Mouse (Mus musculus) urinary bladder, postnatal 4 days (tissue): ENCODE measurements around the gene Ddx39b.

ENCODE experiments used
- DNase-seq, 2 experiments: peaks; one replicate each; pipeline ENCODE4 v3.0.0; 2021 to 2022; ENCODE audit warnings: low spot score in 2 of 2

Gene Ddx39b

GRCm38 (mm10) chr17:35241305-35242014 lies at the start of gene Ddx39b:
Gene Ddx39b, plus strand, starts transcription at chr17:35241746.
- peak; percentile 95 to 97 for DNase-seq

DNA sequence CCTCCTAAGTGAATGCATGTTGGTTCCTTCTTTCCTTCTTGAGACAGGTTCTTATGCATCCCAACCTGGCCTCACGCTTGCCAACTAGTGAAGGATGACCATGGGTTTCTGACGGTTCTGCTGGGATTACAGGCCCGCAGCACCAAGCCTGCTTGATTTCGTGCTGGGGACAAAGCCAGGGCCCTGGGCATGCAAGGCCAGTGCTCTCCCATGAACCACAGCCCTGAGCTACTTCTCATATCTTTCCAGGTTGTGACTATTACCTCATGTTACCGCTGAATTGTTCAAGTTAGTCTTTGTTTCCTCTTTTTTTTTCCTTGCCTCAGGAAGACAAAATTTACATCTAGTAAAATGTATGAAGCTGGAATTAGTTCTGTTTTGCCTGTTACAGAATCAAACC lies 48.6 kb upstream of the Ddx39b start:
- DNase-seq = no peak

GRCm38 (mm10) chr17:35193881-35194843 lies 47.4 kb upstream of the Ddx39b start, which contains the start of gene Ltb:
Gene Ltb, plus strand, starts transcription at chr17:35194439.
- no peak for DNase-seq

GRCm38 (mm10) chr17:35194844-35195630 lies 46.5 kb upstream of the Ddx39b start:
- no peak for DNase-seq

DNA sequence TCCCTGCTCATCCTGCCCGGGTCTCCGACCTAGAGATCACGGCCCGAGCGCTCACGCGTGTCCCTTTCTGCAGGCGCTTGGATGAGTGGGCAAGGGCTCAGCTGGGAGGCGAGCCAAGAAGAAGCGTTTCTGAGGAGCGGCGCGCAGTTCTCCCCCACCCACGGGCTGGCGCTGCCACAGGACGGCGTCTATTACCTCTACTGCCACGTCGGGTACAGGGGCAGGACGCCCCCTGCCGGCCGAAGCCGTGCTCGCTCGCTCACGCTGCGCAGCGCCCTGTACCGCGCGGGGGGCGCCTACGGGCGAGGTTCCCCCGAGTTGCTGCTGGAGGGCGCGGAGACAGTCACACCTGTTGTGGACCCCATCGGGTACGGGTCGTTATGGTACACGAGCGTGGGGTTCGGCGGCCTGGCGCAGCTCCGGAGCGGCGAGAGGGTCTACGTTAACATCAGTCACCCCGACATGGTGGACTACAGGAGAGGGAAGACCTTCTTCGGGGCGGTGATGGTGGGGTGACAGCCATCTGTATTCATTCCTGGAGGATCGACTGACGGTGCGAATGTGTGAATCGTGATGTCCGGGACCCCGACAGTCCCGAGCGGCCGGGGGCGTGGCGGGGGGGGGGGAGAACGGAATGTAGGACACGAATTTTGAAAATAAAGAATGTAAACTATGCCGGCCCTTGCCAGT lies 45.8 kb upstream of the Ddx39b start:
- peak; percentile 74 to 85 for DNase-seq

DNA sequence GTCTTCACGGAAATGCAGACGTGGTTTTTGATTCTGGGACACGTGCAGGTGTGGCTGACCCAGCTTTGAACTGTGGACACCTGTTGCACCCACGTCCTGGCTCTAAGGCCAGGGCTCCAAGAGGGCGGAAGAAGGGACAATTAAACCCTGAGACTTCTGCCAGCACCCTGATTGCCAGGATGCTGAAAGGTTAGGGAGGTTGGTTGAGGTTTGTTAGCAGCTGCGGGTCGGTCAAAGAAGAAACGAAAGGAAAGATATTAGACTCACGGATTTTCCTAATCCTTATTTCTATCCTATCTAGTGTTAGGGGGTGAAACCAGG lies 45.3 kb upstream of the Ddx39b start:
- DNase-seq = no peak

DNA sequence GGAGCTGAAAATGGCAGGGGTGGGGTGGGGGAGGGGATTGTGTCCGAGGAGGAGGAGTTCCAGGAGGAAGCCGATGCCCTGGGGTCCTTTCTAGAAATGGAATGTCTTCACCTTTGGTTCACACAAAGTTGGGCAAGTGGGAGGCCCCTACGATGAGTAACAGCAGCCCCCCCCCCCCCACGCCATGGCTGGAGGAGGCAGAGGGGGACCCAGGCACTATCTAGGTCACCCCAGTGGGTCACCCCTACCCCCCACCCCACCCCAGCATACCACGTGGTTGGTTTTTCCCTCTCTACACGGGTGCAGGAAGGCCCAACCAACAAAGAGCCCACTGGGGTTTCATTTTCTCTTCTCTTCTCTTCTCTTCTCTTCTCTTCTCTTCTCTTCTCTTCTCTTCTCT lies 44.4 kb upstream of the Ddx39b start:
- DNase-seq = no peak

GRCm38 (mm10) chr17:35198029-35198428 lies 43.5 kb upstream of the Ddx39b start:
- DNase-seq = no peak

DNA sequence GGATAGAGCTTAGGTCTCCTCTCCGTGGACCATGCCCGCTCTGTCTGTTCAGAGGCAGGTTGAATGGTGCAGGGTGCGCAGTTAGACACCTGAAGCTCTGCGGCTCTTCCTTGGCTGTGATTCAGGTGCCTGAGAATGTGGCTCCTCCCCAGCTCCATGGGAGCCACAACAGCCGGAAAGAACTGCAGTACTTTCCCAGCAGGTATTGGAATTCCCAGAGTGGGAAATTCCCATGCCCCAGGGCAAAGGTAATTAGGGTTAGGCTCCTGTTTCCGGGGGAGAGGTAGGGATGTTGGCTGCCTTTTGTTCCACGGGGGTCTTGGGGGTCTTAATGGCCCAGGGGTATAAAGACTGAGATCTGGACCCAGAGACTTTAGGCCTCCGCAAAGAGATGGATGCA lies 42.6 kb upstream of the Ddx39b start:
- no peak for DNase-seq

DNA sequence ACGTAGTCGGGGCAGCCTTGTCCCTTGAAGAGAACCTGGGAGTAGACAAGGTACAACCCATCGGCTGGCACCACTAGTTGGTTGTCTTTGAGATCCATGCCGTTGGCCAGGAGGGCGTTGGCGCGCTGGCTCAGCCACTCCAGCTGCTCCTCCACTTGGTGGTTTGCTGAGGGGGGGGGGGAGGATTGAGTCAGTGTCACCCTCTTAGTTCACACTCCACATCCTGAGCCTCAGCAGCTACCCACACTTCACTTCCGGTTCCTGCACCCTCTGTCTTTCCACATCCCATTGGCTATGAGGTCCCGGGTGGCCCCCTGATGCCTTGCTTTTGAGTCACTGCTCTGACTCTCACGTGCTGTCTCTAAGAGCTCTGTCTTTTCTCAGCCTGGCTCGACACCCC lies 41.1 kb upstream of the Ddx39b start:
- no peak for DNase-seq

- DNase-seq = no peak
Observed at GRCm38 (mm10) chr17:35201128-35201527, 40.4 kb upstream of the Ddx39b start.

DNA sequence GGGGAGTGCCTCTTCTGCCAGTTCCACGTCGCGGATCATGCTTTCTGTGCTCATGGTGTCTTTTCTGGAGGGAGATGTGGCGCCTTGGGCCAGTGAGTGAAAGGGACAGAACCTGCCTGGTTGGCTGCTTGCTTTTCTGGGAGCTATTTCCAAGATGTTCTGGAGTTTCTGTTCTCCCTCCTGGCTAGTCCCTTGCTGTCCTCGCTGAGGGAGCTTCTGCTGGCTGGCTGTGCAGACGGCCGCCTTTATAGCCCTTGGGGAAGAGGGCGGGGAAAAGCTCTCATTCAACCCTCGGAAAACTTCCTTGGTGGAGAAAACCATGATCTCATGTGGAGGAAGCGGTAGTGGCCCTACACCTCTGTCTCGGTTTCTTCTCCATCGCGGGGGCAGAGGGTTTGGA lies 39.8 kb upstream of the Ddx39b start, which contains the start of gene Tnf:
Gene Tnf (minus strand): TSS at position 221 of the 400 bp plus-strand sequence.
- no peak for DNase-seq

DNA sequence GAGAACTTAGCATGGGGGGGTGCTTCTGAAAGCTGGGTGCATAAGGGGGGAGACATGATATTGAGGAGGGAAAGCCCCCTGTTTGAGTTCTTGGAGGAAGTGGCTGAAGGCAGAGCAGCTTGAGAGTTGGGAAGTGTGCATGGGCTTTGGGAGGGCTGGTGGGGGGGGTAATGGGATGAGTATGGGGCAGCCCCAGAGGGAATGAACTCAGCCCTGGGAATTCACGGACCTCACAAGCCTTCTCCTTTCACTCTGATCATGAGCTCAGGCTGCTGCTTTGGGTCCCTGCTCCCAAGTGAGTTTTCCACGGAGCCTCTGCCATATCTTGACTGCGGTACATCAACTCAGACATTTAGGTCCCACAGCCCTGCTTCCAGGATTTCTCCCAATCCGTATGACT lies 39.1 kb upstream of the Ddx39b start:
- DNase-seq = no peak

- no peak for DNase-seq
Observed at GRCm38 (mm10) chr17:35204494-35205379, 36.8 kb upstream of the Ddx39b start, which contains the start of gene Lta. Gene Lta, minus strand, starts transcription at chr17:35205351.

- no peak for DNase-seq
Observed at GRCm38 (mm10) chr17:35205380-35205769, 36.2 kb upstream of the Ddx39b start.

DNA sequence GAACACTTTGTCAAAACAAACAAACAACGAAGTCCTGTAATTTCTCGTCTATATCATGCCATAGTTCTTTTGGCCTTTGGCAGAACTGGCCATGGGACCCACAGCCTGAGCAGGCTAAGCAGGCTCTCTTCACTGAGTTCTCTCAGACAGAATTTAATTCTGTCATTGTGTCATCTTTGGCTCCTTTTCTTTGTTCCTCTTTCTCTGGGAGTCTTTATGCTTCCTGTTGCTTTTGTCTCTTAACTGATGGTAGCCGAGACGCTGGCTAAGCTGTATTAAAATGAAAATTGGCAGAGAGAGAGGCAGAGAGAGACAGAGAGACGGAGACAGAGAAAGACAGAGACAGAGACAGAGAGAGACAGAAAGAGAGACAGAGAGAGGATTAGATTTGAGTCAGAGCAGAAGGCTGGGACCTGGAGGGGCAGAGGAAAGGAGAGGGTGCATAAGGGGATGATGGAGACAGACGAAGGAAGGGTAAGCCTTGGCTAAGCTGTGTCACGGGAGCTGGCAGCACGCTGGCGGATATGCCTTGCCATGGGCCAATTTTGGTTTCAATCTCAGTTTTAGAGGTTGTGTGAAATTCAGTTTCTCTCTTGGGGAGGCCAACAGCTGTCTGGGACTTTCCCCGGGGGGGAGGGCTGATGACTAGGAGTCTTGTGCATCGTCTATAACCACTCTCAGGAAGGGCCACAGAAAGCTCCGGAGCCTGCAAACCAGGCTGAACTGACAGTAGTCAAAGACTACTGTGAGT lies 31.6 kb upstream of the Ddx39b start:
- DNase-seq = no peak

- DNase-seq = no peak
Observed at GRCm38 (mm10) chr17:35210593-35210992, 31.0 kb upstream of the Ddx39b start.

DNA sequence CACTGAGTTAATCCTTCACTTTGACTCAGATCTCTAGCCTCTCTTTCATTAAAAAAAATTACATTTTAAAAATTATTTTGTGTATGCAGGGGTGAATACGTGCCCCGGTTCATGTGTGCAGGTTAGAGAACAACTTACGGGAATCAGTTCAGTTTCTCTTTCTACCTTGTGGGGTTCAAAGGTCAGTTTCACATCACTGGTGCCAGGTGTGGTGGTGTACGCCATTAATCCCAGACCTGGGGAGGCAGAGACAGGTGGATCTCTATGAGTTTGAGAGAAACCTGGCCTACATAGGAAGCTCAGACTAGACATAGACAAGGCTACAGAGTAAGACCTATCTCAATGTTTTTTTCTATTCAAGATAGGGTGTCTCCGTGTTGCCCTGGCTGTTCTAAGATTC lies 28.5 kb upstream of the Ddx39b start:
- no peak for DNase-seq

DNA sequence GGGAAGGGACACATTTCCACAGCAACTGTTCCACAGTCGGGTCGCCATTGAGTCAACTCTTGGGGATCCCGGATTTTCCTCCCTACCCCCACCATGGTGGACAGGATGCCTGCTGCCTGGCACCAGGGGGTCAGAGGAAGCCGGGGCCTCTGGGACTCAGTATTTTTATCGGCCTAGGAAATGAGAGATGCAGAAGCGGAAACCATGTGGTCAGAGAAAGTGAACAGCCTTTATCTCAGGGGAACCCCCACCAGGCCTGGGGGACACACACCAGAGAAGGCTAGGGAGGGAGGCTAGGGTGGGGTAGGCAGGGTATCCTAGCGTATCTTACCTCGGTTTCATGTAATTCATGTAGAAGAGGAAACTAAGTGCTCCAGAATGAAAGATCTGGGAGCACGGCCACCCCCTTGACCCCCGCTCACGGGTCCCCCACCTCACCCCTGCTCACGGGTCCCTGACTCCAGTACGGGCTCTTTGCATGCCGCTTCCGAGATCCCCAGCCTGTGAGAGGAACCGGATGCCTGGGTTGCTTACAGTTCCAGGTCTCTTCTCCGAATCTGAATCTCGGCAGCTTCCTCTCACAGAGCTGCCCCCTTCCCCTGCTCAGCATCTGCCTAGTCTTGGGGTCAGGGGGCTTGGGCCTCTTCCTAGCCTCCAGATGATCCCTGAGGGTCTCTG lies 22.9 kb upstream of the Ddx39b start:
- no peak for DNase-seq
